Mouse (Mus musculus) ES-E14 (cell line): Measurements from ENCODE around the gene Tmcc1.

Source experiments
- CHD2 ChIP-seq: IDR thresholded peaks from 2 replicates; pipeline ENCODE4 v1.6.1; 2014; ENCODE audit warnings: mild to moderate bottlenecking, low read depth, low read length, inconsistent platforms
- HCFC1 ChIP-seq: IDR thresholded peaks from 2 replicates; pipeline ENCODE4 v1.6.1; 2012; ENCODE audit warnings: low read length, inconsistent platforms, borderline replicate concordance; ENCODE audit not compliant: insufficient read depth
- MAFK ChIP-seq: IDR thresholded peaks from 2 replicates; pipeline ENCODE4 v1.6.1; 2014; ENCODE audit warnings: mild to moderate bottlenecking, low read depth, low read length, inconsistent platforms; ENCODE audit not compliant: insufficient read depth
- ZNF384 ChIP-seq: IDR thresholded peaks from 2 replicates; pipeline ENCODE4 v1.6.1; 2012; ENCODE audit warnings: low read depth, low read length, inconsistent platforms

DNA sequence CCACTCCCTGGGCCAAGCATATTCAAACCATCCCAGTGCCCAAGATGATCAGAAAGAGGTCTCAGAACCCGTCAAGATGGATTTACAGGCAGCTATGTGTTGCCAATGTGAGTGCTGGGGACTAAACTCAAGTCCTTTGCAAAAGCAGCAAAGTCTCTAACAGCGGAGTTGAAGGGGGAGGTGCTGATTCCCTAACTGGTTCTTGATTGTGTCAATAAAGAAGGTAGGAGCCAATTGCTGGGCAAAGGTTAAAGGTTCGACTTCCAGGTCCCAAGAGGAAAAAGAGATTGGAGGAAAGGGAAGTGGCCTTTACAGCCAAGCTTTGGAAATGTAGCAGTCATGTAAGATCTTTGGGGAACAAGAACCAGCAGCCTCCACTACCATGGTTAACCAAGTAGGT, 12.6 kb downstream of the Tmcc1 start:
- TF ChIP-seq ZNF384 (no peak), MAFK (no peak), HCFC1 (no peak), CHD2 (no peak)
